Mouse (Mus musculus): Measurements from ENCODE around the gene Tpte. TPM values are rescaled to one million over a fixed set of nuclear protein-coding genes. Genes with fewer than 3 reads are reported as not detected.

Gene Tpte
- not detected in 2 replicates for polyA plus RNA-seq (2014; fragmentation: Nextera tagmentation; extraction: Ambion mirVana)

DNA sequence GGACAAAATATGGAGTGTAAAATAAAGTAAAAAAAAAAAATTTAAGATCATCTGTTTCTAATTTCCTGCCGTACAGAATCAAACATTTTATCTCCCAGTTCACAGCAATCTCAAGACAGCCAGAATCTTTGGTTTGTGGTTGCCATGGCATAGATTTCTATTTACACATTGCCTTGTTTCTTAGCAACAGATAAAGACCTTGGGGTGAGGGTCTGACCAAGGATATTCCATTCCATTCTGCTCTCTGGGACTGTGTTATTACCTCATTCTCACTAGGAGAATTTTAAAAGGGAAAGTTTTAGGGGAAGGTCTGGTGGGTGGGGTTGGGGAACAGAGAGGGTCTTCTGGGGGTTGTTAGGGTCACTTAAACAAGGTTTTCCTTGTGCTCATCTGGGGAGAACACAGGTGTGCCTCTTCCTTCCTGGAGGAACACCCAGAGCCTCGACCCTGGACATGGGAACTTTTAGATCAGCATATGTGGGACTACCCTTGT, at the start of gene Tpte:
Gene Tpte, plus strand, starts transcription at position 443 of the 493 bp plus-strand sequence.
- no peak for ATAC-seq (ENCODE audit: low FRiP score)
- Histone ChIP-seq H3K4me2 (replicated peaks) (no peak within 1 kb of the TSS), H3K27me3 (ENCODE audit: control insufficient read depth, insufficient read depth, low read length) (no peaks in the 10 kb centered on the region), H3K4me3 (replicated peaks; ENCODE audit: low read length) (no peak within 1 kb of the TSS), H3K9me3 (ENCODE audit: control insufficient read depth, low read length) (no peaks in the 10 kb centered on the region), H3K4me1 (replicated peaks; ENCODE audit: control insufficient read depth, insufficient read depth, low read length) (no peaks in the 10 kb centered on the region), H3K27ac (no peak within 1 kb of the TSS), H3K9ac (no peak within 1 kb of the TSS), H3K36me3 (replicated peaks; ENCODE audit: control insufficient read depth, insufficient read depth) (no peaks in the 10 kb centered on the region)
- WGBS, result 69% methylated on average over 2 of the region's 2 CpGs
- no peak for DNase-seq (ENCODE audit: low spot score)

DNA sequence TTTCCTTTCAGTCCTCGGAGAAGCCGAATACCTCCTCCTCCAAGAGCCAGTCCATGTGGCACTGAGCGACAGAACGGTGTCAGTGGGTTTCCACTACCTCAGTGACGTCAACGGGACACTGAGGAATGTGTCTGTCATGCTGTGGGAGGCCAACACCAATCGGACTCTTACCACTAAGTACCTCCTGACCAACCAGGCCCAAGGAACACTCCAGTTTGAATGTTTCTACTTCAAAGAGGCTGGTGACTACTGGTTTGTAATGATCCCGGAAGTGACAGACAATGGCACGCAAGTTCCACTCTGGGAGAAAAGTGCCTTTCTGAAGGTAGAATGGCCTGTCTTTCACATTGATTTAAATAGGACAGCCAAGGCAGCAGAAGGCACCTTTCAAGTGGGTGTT, 40.3 kb upstream of the Tpte start:
- H3K27me3 ChIP-seq (ENCODE audit: control insufficient read depth, insufficient read depth, low read length), result no peaks in the 10 kb centered on the region
- no peak overlapping the region for H3K27ac ChIP-seq
- no peak overlapping the region for H3K4me3 ChIP-seq (replicated peaks; ENCODE audit: low read length)
- ATAC-seq (ENCODE audit: low FRiP score) (no peak), DNase-seq (ENCODE audit: low spot score) (no peak)
- no peak overlapping the region for H3K9ac ChIP-seq
- no peaks in the 10 kb centered on the region for H3K36me3 ChIP-seq (replicated peaks; ENCODE audit: control insufficient read depth, insufficient read depth)
- 0 out of 2 replicates have a peak, but pooled peaks cover 2% of the 10 kb centered on the region for H3K4me1 ChIP-seq (replicated peaks; ENCODE audit: control insufficient read depth, insufficient read depth, low read length)
- no peaks in the 10 kb centered on the region for H3K9me3 ChIP-seq (ENCODE audit: control insufficient read depth, low read length)
- no peak overlapping the region for H3K4me2 ChIP-seq (replicated peaks)
- WGBS, result 88% methylated on average over 9 of the region's 9 CpGs

DNA sequence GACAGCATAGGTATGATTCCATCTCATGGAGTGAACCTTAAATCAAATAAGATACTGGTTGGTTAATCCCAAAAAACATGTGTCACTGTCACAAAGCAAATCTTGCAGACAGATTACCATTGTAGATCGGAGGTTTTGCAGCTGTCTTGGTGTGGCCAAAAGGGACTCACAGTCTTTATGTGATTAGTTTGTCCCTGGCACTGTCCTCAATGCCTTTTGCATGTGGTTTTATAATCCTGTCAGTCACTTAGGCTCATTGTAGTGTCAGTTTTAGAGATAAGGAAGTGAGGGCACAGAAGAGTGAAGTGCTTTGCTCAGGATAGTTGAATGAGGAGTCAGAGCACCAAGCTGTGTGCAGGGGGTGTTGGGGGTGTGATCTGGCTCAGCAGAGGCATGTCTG, 37.6 kb upstream of the Tpte start:
- ATAC-seq (ENCODE audit: low FRiP score), result no peak
- 0 out of 2 replicates have a peak, but pooled peaks cover 3% of the 10 kb centered on the region for H3K4me1 ChIP-seq (replicated peaks; ENCODE audit: control insufficient read depth, insufficient read depth, low read length)
- H3K27me3 ChIP-seq (ENCODE audit: control insufficient read depth, insufficient read depth, low read length), result no peaks in the 10 kb centered on the region
- no peaks in the 10 kb centered on the region for H3K9me3 ChIP-seq (ENCODE audit: control insufficient read depth, low read length)
- H3K27ac ChIP-seq, result no peak overlapping the region
- no peak overlapping the region for H3K4me3 ChIP-seq (replicated peaks; ENCODE audit: low read length)
- no peak for DNase-seq (ENCODE audit: low spot score)
- no peaks in the 10 kb centered on the region for H3K36me3 ChIP-seq (replicated peaks; ENCODE audit: control insufficient read depth, insufficient read depth)
- H3K9ac ChIP-seq, result no peak overlapping the region
- WGBS, result 74% methylated on average over 1 of the region's 1 CpGs
- H3K4me2 ChIP-seq (replicated peaks), result no peak overlapping the region

DNA sequence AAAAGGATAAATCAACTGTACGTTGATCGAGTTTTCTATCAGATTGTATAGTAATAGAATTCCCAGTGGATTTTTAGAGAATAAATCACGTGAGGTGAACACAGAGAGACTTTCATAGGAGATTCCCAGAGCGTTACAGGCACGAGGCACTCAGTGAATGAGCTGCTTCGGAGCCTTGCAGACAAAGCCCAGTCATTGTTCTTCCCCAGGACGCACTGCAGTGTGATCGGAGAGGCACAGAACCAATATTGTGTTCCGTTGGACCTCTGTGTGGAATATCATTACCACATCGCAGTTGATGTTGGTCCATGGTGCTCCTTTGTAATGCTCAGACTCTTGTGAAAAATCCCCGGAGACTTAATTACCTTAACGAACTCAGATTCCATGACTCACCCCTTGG, 35.3 kb upstream of the Tpte start:
- DNase-seq (ENCODE audit: low spot score), result no peak

DNA sequence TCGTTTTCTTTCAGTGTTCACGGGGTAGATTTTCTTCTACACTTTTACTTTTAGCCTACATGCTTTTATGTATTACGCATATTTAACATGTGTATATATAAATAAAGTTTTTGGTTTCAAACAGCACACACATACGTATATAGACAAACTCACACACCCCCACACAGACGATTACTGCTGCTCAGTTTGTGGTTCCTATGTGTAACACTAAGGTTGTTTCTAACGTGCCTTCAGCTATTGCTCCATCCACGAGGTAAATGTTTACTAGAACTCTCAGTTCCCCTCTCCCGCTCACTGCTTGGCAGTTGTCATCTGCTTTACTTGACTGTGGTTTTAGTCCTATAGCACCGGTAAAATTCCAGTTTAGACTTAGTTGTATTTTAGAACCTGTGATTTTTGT, 34.2 kb upstream of the Tpte start:
- Histone ChIP-seq H3K4me1 (replicated peaks; ENCODE audit: control insufficient read depth, insufficient read depth, low read length) (0 out of 2 replicates have a peak, but pooled peaks cover 3% of the 10 kb centered on the region), H3K27me3 (ENCODE audit: control insufficient read depth, insufficient read depth, low read length) (no peaks in the 10 kb centered on the region), H3K4me3 (replicated peaks; ENCODE audit: low read length) (no peak overlapping the region), H3K27ac (no peak overlapping the region), H3K9ac (no peak overlapping the region), H3K36me3 (replicated peaks; ENCODE audit: control insufficient read depth, insufficient read depth) (no peaks in the 10 kb centered on the region), H3K9me3 (ENCODE audit: control insufficient read depth, low read length) (peaks cover 4% of the 10 kb centered on the region; the same call in 1 of the 2 replicates), H3K4me2 (replicated peaks) (no peak overlapping the region)
- WGBS, result 87% methylated on average over 9 of the region's 9 CpGs
- DNase-seq (ENCODE audit: low spot score) (no peak), ATAC-seq (ENCODE audit: low FRiP score) (no peak)

More for the DNA sequence above, 35.3 kb upstream of the Tpte start:
- H3K4me1 ChIP-seq (replicated peaks; ENCODE audit: control insufficient read depth, insufficient read depth, low read length), result 0 out of 2 replicates have a peak, but pooled peaks cover 3% of the 10 kb centered on the region
- no peak overlapping the region for H3K27ac ChIP-seq
- H3K9ac ChIP-seq, result no peak overlapping the region
- no peaks in the 10 kb centered on the region for H3K9me3 ChIP-seq (ENCODE audit: control insufficient read depth, low read length)
- 62% methylated on average over 12 of the region's 12 CpGs for WGBS
- no peak overlapping the region for H3K4me2 ChIP-seq (replicated peaks)
- no peaks in the 10 kb centered on the region for H3K27me3 ChIP-seq (ENCODE audit: control insufficient read depth, insufficient read depth, low read length)
- no peak for ATAC-seq (ENCODE audit: low FRiP score)
- H3K4me3 ChIP-seq (replicated peaks; ENCODE audit: low read length), result no peak overlapping the region
- H3K36me3 ChIP-seq (replicated peaks; ENCODE audit: control insufficient read depth, insufficient read depth), result no peaks in the 10 kb centered on the region

DNA sequence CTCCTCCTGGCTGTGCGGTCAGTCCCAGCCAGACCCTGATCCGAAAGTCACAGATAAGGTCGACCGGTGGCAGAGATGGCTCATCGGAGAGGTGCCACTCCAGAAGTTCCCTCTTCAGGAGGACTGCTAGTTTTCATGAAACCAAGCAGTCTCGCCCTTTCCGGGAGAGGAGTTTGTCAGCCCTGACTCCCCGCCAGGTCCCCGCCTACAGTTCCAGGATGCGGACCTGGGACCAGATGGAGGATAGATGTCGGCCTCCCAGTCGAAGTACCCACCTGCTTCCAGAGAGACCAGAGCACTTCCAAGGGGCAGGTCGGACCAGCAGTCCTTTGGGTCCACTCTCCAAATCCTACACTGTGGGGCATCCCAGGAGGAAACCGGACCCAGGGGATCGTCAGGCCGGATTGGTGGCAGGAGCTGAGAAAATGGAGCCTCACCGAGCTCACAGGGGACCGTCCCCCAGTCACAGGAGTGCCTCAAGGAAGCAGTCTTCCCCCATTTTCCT, 24.2 kb upstream of the Tpte start:
- no peak overlapping the region for H3K4me2 ChIP-seq (replicated peaks)
- no peak overlapping the region for H3K9ac ChIP-seq
- ATAC-seq (ENCODE audit: low FRiP score), result no peak
- H3K4me1 ChIP-seq (replicated peaks; ENCODE audit: control insufficient read depth, insufficient read depth, low read length), result no peaks in the 10 kb centered on the region
- no peak overlapping the region for H3K27ac ChIP-seq
- 82% methylated on average over 18 of the region's 18 CpGs for WGBS
- no peak overlapping the region for H3K4me3 ChIP-seq (replicated peaks; ENCODE audit: low read length)
- H3K9me3 ChIP-seq (ENCODE audit: control insufficient read depth, low read length), result peaks cover 4% of the 10 kb centered on the region; the same call in 1 of the 2 replicates
- no peaks in the 10 kb centered on the region for H3K27me3 ChIP-seq (ENCODE audit: control insufficient read depth, insufficient read depth, low read length)
- no peak for DNase-seq (ENCODE audit: low spot score)
- no peaks in the 10 kb centered on the region for H3K36me3 ChIP-seq (replicated peaks; ENCODE audit: control insufficient read depth, insufficient read depth)

DNA sequence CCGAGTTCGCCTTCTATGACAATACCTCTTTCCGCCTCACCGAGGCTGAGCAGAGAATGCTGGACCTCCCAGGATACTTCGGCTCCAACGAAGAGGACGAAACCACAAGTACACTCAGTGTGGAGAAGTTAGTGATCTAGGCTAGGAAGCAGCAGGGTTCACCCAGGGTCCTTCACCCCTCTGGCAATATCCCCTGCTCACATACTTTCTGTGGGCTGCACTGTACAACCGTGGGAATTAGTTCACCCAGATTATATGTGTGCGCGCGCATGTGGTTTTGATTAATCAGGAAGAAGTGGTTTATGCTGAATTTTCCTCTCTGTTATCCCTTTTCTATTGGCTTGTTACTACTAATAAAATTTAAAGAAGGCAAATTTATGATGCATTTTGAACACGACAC, 23.7 kb upstream of the Tpte start:
- Histone ChIP-seq H3K9ac (no peak overlapping the region), H3K27ac (no peak overlapping the region), H3K4me3 (replicated peaks; ENCODE audit: low read length) (no peak overlapping the region), H3K9me3 (ENCODE audit: control insufficient read depth, low read length) (no peaks in the 10 kb centered on the region), H3K36me3 (replicated peaks; ENCODE audit: control insufficient read depth, insufficient read depth) (no peaks in the 10 kb centered on the region), H3K4me2 (replicated peaks) (no peak overlapping the region), H3K4me1 (replicated peaks; ENCODE audit: control insufficient read depth, insufficient read depth, low read length) (no peaks in the 10 kb centered on the region), H3K27me3 (ENCODE audit: control insufficient read depth, insufficient read depth, low read length) (no peaks in the 10 kb centered on the region)
- WGBS, result 64% methylated on average over 12 of the region's 12 CpGs
- ATAC-seq (ENCODE audit: low FRiP score) (no peak), DNase-seq (ENCODE audit: low spot score) (no peak)

DNA sequence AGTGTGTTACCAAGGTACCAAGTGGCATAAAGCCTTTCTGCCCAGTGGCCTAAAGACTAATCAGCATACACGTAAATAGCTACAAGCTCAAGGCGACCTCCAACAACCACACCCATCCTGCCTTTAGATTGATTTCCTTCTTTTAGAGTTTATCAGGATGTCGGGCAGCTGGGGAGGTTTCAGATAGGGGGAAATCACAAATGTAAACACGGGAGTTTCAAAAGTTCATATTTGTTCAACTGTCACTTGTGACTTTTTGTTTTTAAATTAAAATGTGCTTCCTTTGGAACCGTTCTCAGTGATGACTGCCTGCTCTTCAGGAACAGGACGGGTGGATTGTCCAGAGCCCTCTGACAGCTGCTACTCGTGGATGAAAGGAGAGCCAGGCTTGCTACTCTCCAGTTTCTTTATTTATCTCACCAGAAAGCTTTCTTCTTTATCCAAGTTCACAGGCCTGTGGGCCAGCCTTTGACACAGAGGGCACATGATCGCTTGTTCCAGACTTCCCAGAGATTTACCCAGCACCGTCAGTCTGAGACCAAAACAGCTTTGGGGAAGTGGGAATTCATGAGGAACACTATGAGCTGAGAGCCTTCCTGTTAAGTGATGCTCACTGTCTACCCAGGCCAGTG, 23.0 kb upstream of the Tpte start:
- WGBS, result 57% methylated on average over 9 of the region's 9 CpGs
- DNase-seq (ENCODE audit: low spot score), result no peak

DNA sequence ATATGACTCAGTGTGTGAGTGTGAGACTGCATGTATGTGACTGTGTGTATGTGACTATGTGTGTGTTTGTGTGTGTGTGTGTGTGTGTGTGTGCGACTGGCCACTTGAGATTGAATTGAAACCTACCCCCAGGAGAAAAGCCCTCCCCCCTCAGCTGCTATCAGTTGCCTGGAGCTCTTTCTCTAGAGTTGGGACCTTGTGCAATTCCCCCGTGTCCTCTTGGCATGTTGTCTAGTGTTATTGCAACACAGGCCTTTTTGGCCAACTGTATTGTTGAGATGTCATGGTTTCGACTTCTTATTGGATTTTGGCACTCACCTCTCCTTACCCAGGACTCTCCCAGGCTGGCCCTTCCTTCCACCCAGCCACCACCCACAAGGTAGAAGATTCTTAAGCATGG, 21.0 kb upstream of the Tpte start:
- no peak overlapping the region for H3K4me2 ChIP-seq (replicated peaks)
- H3K36me3 ChIP-seq (replicated peaks; ENCODE audit: control insufficient read depth, insufficient read depth), result no peaks in the 10 kb centered on the region
- ATAC-seq (ENCODE audit: low FRiP score) (no peak), DNase-seq (ENCODE audit: low spot score) (no peak)
- no peaks in the 10 kb centered on the region for H3K4me1 ChIP-seq (replicated peaks; ENCODE audit: control insufficient read depth, insufficient read depth, low read length)
- H3K27me3 ChIP-seq (ENCODE audit: control insufficient read depth, insufficient read depth, low read length), result no peaks in the 10 kb centered on the region
- H3K9me3 ChIP-seq (ENCODE audit: control insufficient read depth, low read length), result no peaks in the 10 kb centered on the region
- no peak overlapping the region for H3K27ac ChIP-seq
- no peak overlapping the region for H3K9ac ChIP-seq
- WGBS, result 90% methylated on average over 3 of the region's 3 CpGs
- no peak overlapping the region for H3K4me3 ChIP-seq (replicated peaks; ENCODE audit: low read length)

More for the DNA sequence above, 23.0 kb upstream of the Tpte start:
- H3K4me2 ChIP-seq (replicated peaks), result no peak overlapping the region
- H3K9me3 ChIP-seq (ENCODE audit: control insufficient read depth, low read length), result no peaks in the 10 kb centered on the region
- H3K9ac ChIP-seq, result no peak overlapping the region
- H3K27ac ChIP-seq, result no peak overlapping the region
- no peaks in the 10 kb centered on the region for H3K36me3 ChIP-seq (replicated peaks; ENCODE audit: control insufficient read depth, insufficient read depth)
- no peaks in the 10 kb centered on the region for H3K27me3 ChIP-seq (ENCODE audit: control insufficient read depth, insufficient read depth, low read length)
- no peak overlapping the region for H3K4me3 ChIP-seq (replicated peaks; ENCODE audit: low read length)
- no peaks in the 10 kb centered on the region for H3K4me1 ChIP-seq (replicated peaks; ENCODE audit: control insufficient read depth, insufficient read depth, low read length)
- no peak for ATAC-seq (ENCODE audit: low FRiP score)

Measured in hindbrain, embryonic 14.5 days (tissue).